Mouse (Mus musculus) frontal cortex, postnatal 25 days (tissue): ENCODE measurements around the gene Pde1c.

Experiments
- DNase-seq, 2 experiments: peaks; one replicate each; pipeline ENCODE4 v3.0.0; 2022; ENCODE audit warnings: low spot score in 2 of 2

Pde1c gene

DNA sequence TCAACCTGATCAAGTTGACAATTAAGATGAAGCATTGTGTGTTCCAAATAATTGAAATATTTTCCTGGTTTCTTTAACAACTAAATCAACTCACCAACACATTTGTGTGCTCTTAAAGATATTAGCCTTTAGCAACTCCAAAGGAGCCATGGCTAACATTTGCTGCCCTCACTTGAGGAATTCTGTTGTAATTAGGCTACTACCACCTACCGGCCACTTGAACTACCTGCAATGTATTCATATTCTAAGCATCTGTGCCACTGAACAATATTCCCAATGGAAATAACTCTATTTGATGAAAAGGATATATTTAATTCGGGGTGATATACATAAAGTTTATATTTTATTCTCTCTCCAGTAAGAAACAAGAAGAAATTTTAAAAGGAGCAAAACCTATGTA is 121.0 kb downstream of the Pde1c start:
- no peak for DNase-seq

DNA sequence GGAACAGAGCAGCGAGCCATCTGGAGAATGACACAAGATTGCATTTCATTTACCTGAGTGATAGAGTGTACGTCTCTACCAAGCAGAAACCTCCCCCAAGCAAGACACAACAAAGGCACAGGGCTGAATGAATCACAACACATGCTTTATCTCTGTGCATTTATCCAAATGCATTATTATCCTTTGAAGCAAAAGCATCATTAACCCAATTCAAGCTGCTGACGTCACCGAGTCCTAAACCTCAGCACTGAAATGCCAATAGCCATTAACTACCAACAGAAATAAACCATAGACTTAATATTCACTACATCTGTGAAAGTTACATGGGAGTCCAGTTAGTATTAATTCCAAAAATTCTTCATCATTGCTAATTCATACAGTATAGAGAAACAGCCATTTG is 127.4 kb downstream of the Pde1c start:
- no peak for DNase-seq

DNA sequence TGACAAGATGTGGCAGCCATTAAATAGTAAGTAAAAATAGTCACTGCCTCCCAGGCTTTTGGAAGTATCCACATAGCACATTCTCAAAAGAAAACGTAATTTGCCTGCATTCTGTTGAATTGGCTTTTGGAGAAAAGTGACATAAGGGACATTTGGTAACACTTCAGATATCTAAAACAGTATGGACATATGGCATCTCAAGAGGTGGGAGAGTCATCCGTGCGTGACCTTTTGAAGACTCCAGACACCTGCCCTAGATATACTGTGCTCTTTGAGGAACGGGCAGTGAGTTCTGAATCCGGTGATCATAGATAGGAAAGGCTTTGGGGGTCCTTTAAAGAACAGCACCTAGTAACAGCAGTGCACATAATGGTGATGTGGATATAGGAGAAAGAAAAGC is 143.1 kb downstream of the Pde1c start:
- DNase-seq, result no peak

DNA sequence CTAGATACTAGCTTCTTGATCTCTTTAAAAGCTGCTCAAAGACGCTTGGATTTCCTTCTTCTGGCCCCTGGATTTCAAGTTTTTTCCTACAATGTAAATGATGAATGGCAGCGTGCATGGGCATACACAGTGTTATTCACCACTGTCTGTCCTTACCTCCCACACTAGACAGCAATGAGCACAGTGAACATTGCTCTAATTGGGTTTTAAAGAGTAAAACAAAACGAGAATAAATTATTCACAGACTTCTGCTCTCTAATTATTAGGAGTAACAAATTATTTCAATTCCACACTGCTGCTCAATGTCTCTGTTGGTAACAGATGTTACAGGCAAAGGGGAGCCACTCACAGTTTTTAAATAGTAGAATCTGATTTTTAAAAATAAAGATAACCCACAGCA is 146.0 kb downstream of the Pde1c start:
- DNase-seq, result no peak

DNA sequence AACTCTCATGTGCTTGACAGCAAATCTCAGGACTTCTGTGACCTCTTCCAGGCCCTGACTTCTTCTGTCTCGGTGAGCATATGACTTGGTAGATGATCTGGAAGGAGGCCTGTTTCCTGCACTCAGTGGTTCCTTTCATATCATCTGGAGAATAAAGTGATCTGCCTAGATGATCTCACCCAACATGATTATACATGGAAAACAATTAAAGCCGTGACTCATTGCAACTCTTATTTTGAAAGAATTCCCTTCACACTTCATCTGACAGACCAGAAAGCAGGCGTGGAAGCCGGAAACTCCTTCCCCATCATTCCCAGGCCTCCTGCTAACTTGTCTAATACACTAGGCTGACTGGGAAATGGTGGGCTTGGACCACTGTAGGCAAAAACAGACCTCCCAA is 152.7 kb downstream of the Pde1c start:
- no peak for DNase-seq

DNA sequence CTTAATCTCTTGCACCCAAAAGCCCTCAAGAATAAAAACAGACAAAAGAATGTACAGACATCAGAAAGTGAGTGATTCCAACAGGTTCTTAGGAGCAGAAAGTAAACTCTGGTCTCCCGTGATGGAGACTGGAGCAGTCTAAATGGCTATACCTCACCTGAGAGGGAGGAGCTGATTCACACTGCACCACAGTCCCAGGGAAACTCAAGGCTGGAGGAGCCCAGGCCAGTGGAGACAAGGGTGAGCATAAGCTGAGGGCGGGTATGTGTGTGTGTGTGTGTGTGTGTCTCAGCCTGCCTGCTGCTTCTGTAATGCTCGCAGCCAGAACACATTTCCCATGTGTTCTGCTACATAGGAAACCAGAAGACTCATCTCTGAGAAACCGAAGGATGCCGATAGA is 179.7 kb downstream of the Pde1c start:
- DNase-seq, result no peak

DNA sequence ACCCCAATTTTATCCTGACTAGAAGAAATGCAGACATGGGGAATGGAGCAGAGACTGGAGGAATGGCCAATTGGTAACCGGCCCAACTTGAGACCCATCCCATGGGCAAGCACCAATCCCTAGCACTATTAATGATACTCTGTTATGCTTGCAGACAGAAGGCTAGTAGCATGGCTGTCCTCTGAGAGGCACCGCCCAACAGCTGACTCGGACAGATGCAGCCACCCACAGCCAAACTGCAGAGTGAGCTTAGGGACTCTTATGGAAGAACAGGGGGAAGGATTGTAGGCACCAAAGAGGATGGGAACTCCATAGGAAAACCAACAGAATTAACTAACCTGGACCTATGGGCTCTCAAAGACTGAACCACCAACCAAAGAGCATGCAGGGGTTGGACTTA is 192.5 kb downstream of the Pde1c start:
- no peak for DNase-seq

DNA sequence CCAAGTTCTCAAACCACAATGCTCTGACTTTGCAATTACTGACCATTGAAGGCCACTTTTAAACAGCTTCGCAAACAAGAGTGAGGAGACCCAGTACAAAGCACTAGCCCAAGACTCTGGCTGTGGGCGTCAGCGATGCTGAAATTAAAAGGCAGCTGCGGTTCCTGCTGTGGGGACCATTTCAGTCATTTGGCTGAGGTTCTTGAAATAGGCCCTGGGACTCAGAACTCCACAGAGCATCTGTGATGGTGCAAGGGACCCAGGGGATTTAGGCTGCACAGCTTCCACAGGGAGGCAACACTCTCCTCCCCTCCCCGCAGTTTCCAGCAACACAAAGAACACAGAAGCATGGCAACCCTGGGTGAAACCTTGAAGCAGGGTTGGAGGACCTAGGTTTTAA is 194.7 kb downstream of the Pde1c start:
- no peak for DNase-seq

DNA sequence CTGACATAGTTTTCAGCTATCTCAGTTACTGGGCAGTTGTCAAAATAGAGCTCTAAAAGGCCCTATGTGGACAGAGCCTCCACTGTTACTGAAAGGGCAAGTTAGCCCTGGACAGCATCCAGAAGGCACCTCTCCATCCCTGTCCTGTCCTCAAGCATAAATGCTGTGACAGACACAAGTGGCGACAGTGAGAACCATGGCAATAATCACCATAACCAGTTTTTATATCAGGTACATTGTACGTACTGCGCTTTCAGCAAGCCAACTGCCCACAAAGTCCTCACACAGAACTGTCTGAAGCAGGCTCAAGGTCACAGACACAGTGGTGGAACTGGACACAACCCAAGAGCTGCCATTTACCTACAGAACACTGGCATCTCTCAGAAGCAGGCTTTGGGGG is 195.2 kb downstream of the Pde1c start:
- no peak for DNase-seq

DNA sequence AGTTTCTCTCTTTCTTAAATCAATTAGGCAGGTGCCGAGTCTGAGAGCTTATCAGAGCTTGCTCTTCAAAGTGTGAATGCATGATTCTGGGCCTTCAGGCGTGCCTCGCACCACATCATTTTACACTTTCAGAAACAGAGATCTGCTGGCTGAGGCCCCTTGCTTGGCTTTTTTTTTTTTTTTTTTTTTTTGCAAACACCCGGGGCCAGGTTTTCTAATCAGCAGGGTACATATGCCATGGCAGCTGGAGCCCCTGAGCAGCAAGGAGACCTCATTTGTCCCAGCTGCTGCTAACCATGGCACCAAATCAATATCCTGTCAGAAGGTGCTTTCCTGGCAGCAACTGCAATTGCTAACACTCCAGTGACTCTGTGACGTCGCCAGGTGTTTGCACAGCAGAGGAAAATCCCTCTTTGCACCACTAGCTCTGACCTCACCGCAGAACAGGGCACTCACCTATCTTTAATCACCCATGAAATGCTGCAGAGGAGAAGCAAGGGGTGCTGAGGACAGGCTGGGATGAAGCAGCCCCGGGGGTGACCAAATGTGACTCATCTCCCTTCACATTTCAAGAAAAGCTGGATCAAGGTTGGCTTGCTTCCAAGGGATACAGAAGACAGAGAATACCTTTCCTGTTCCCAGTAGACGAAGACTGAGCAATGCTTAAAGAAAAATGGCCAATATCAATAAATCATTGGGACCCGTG is 195.7 kb downstream of the Pde1c start:
- DNase-seq, result no peak

DNA sequence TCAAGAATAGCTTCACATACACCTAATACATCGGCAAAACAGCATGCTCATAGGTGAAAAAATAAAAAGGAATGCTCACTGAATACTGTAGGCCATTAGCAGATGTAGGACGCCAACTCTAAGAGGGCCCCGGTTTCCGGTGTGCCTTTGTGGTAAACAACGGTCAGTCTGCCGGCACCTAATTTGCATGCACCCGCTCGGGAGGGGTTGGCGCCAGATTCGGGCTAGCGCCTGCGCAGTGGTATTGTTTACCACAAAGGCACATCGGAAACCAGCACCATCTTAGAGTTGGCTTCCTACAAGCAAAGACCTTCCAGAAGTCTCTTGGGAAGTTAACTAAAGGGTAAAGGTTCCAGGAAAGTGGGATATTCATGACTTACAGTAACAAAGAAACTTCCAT is 199.4 kb downstream of the Pde1c start:
- DNase-seq, result no peak

DNA sequence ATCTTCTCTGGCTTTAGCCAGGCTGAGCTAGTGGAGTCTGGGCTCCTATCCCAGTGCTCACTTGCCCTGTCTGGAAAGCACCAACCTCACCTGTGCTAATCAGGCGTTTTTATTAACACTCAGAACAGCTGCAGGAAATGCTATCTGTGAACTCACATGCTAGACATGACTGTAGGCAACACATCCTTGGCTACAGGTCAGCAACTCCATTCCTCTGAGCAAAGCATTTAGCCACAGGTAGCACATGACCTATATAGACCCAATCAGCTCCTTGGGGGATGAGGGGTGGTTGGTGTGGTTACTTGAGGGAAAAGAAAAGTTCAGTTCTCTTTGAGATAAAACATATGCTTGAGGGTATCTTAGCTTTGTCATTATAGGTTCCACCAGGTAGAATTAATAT is 200.8 kb downstream of the Pde1c start:
- no peak for DNase-seq

DNA sequence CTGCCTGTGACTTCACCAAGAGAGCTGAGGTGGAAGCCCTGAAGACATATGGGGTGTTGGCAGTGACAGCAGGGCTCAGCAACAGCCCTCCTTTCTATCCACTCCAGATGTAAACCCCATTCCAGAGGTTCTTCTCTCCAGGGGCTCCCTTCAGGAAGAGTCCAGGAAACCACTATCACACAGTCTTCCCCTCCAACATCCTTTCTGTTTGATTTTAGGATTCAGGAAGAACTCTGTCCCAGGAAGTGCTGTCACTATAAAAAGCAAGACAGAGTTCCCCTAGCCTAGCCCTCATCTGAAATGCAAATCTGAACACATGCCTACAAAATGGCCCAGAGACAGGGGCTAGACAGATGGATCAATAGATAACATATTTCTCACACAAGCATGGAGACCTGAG is 201.6 kb downstream of the Pde1c start:
- no peak for DNase-seq

DNA sequence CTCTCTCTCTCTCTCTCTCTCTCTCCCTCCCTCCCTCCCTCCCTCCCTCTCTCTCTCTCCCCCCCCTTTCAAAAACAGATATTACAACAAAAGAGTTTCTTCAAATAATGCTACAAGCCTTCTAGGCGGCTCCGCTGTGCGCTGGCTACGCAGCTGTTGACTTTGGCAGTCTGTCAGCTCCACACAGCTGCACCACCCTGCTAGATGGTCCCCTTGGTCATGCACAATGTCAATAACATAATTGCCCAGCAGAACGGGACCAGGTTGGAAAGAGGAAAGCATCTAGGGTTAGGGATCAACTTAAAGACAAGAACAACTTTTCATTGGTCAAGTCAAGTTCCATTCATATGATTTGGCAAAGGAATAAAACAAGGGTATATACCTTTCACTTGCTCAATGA is 206.3 kb downstream of the Pde1c start:
- DNase-seq, result no peak

DNA sequence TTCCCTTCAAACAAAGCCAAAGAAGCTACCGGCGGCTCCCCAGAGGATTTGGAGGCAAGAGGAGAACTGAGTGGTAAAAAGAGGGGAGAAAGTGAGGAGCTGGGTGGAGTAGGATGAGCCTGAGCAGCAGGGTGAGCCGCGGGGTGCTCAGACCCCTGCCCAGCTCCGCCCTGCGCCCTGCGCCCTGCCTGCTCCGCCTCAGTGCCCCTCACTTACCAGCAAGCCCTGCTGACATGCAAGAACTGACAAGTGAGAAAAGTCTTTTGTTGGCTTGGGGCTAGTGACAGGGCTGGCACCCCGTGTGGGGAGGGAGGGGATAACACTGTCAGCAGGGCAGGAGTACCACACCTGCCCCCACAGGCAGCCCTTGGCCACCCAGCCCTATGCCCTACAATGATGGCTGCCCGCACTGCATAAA is 206.8 kb downstream of the Pde1c start:
- no peak for DNase-seq

DNA sequence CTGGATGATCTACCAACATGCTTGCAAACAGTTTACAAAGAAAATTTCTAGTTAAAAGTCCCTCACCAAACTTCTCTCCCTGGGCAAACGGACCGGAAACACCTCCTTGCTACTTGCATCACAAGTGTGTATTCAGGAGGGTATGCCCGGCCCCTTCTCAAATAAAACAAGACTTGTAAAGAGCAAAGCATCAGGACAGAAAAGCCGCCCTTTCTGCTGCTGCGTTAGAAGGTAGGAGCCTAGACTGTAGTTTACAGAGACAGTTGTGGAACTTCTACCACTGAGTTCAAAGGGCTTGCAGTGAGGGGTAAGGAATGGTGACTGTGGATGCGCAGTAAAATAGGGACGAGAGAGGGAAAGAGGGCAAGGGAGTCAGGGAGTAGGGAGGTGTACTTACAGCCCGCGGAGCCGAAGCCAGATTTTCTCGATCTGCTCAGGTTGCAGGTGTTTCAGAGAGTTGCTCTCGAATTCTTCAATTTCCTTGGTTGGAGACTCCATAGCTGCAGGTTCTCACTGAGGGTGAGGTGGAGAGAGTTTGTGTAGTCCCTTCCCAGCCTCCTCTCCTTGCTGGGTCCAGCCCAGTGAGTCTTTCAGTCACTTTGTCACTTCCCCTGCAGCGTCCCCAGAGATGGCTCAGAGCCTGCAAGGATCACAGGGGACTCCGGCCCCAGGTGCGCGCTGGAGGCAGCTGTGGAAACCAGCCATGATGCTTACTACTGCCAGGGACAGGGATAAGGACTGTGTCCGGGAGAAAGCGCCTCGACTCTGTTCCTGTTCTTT is 207.4 kb downstream of the Pde1c start:
- no peak for DNase-seq

DNA sequence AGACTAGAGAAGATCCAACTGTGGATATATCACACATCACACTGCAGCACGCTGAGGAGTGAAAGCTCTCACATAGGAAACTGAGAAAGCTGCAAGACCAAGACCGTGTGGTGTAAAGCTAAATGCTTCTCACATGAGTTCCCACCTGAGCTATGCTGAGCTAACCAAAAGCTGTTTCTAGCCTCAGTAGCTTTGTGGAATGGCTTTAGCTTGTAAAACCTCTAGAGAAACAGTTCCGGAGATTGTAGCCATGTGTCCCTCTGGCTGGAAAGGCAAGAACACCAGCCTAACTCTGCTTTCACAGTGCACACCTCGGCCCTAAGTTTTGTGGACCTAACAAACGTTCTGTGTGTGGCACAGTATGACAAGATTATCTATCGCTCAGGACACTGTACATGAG is 208.8 kb downstream of the Pde1c start:
- DNase-seq, result no peak

DNA sequence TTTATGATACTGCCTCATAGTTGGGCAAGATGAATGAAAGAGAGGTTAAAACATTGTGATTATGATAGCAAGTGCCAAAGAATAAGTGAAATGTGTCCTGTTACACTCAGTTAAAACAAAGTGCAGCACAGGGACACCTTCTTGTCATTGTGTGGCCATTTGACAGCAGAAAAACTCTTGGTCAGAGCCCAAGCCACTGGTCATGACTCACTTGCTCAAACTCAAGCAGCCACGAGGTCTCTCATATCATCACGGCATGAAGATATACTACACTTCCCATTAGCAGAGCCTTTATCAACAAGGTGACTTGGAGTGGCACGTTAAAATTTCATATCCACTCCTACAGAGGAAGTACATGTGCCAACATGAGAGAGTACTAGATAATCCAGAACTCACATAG is 209.8 kb downstream of the Pde1c start:
- no peak for DNase-seq

DNA sequence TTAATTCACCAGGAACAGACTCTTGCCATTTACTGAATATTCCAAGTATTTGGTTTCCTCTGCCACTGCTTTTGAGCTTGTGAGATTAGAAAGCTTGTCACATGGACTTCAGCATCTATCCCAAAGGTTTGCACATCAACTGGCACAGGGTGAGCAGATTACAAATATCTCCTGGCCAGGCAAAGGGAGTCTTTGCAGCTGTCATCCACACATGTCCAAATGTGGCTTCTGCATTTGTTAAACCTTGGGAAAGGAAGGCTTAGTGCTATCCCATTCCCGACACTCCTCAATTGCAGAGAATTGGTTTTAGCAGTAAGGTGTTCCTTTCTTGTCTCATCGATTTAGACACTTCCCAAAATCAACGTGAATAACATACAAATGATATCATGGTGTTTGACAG is 221.7 kb downstream of the Pde1c start:
- DNase-seq, result no peak

DNA sequence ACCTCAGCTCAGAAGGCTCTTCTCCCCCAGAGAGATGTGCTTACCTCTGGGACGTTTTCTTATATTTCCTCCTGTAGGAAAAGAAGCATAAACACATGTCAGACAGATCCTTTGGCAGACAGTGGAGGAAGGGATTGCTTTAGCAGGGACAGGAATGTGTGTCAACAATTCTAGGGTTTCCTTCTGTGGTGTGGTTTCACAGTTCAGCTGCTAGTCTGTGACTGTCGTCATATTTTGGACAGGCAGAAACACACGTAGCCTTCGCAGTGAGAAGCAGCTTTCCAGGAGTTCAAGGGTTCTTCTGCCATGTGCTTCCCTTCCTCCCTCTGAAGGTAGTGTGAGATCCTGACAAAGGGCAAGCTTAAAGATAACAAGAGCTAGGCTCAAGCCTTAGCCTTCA is 223.8 kb downstream of the Pde1c start:
- no peak for DNase-seq

DNA sequence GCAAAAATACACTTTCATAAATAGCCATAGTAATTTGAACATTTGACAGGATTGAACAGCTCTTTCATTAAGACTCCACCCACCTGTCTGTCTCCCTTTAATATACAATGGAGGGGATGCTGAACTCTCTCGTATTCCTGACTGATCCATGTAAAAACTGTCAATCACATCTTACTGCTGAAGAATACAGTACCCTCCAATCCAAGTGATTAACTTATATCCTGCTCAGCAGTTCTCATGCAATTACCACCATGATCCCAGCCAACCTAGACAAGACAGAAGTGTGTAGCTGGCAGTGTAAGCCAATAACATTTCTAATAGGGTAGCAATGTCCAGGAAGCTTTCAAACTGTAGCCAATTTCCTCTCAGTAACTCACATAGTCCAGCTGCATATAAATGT is 226.9 kb downstream of the Pde1c start:
- no peak for DNase-seq

DNA sequence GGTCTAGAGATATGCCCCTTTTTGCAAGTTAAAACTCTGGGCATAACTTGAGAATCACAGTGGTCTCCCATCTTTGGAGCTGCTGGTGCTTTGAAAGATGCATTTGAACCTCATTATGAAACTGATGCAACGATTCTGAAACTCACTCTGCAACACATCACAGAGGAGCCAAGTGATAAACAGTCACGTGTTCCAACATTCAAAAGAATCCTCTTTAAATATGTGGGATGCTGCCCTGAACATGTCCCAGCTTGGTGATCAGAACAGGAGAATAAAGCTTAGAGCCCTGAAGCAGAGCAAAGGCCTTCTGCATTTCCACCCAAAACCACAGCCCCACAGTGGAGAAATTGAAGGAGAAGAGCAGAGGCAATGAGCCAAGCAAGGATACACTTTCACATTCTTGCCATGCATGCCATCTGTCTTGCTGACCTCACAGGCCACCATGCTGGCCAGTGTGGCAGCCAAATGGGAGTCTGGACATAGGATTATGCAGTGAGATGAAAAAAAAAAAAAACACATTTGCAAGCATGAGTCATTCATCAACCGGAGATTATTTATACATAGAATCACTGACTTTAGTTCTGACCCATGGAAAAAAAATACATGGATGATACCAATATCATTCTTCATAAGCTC is 233.0 kb downstream of the Pde1c start:
- no peak for DNase-seq

DNA sequence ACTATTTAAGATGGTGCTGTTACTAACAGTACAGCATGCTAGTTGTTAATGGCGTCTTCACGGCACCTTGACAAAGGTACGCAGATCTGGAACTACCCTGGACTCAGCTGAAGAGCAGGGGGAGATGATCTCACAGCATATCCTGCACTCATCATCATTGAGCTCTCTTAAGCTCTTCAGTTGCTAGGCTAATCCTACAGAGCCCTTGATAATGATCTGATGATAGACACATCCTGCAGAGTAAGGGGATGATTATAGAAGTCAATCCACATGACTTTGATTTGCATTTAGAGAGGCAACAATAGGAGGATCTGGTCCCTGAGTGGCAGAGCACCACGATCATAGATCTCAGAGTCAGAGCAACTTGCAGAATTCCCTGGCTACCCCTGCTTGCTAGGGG is 236.8 kb downstream of the Pde1c start:
- no peak for DNase-seq
